Mouse (Mus musculus) heart, embryonic 15.5 days (tissue): ENCODE results near the gene Fam181a. TPM values are rescaled to one million over a fixed set of nuclear protein-coding genes. Genes with fewer than 3 reads are reported as not detected.

Experiments used
- ATAC-seq: fragments of 200-750 bp; cut with Nextera tagmentation; replicated peaks from 2 replicates; pipeline ENCODE4 v1.8.0; 2017; ENCODE audit warnings: low read depth, moderate TSS enrichment; ENCODE audit not compliant: insufficient number of reproducible peaks, insufficient read depth, low FRiP score
- H3K27ac ChIP-seq: fragments of 300-500 bp; sonication (generic); 2 replicates; pipeline ENCODE4 v1.5.1; 2015; ENCODE audit warnings: mild to moderate bottlenecking, inconsistent platforms
- H3K27me3 ChIP-seq: fragments of 300-500 bp; sonication (generic); 2 replicates; pipeline ENCODE4 v1.6.1; 2015; ENCODE audit warnings: inconsistent platforms
- H3K36me3 ChIP-seq: fragments of 300-500 bp; sonication (generic); 2 replicates; pipeline ENCODE4 v1.6.1; 2015; ENCODE audit warnings: mild to moderate bottlenecking, inconsistent platforms
- H3K4me1 ChIP-seq: fragments of 300-500 bp; sonication (generic); replicated peaks from 2 replicates; pipeline ENCODE4 v1.6.1; 2015; ENCODE audit warnings: inconsistent platforms
- H3K4me2 ChIP-seq: fragments of 300-500 bp; sonication (generic); 2 replicates; pipeline ENCODE4 v1.6.1; 2015; ENCODE audit warnings: inconsistent platforms, mild to moderate bottlenecking, moderate library complexity
- H3K4me3 ChIP-seq: fragments of 300-500 bp; sonication (generic); 2 replicates; pipeline ENCODE4 v1.5.1; 2015; ENCODE audit warnings: mild to moderate bottlenecking, inconsistent platforms
- H3K9ac ChIP-seq: fragments of 300-500 bp; sonication (generic); 2 replicates; pipeline ENCODE4 v1.6.1; 2015; ENCODE audit warnings: mild to moderate bottlenecking, inconsistent platforms
- H3K9me3 ChIP-seq: fragments of 300-500 bp; sonication (generic); replicated peaks from 2 replicates; pipeline ENCODE4 v1.6.1; 2016; ENCODE audit warnings: inconsistent platforms
- WGBS: fragments of 180-500 bp; shearing (Covaris S2); methylation state at CpG from one replicate; pipeline ENCODE4 v1.1.7; 2015; ENCODE audit warnings: mixed read lengths; 5-methylcytosine and 5-hydroxymethylcytosine counted together
- polyA plus RNA-seq: library from polyadenylated mRNA; unstranded; fragments of >200 nt; fragmentation: Nextera tagmentation; extraction: Ambion mirVana; gene quantifications from 2 replicates; pipeline ENCODE4 v1.2.1, GENCODE M21; 2015

Fam181a gene
- polyA plus RNA-seq, 1 experiment from 2014 or later = not detected

GRCm38 (mm10) chr12:103287276-103287675, 23.5 kb upstream of the Fam181a start:
- no peaks in the 10 kb centered on the region for H3K36me3 ChIP-seq
- peaks cover 3% of the 10 kb centered on the region; the same call in 1 of the 2 replicates for H3K4me1 ChIP-seq
- H3K9me3 ChIP-seq = no peaks in the 10 kb centered on the region
- 0 out of 2 replicates have a peak, but pooled peaks cover 2% of the 10 kb centered on the region for H3K27me3 ChIP-seq
- no peak overlapping the region for H3K4me2 ChIP-seq
- no peak overlapping the region for H3K27ac ChIP-seq
- H3K9ac ChIP-seq = no peak overlapping the region
- no peak for ATAC-seq
- no peak overlapping the region for H3K4me3 ChIP-seq
- 68% methylated on average over 4 of the region's 4 CpGs for WGBS

- Histone ChIP-seq H3K9ac (no peak overlapping the region), H3K36me3 (no peaks in the 10 kb centered on the region), H3K4me1 (peaks cover 3% of the 10 kb centered on the region; the same call in 1 of the 2 replicates), H3K9me3 (no peaks in the 10 kb centered on the region), H3K27me3 (no peaks in the 10 kb centered on the region), H3K4me2 (no peak overlapping the region), H3K4me3 (no peak overlapping the region), H3K27ac (no peak overlapping the region)
- no peak for ATAC-seq
- WGBS = 73% methylated on average over 3 of the region's 3 CpGs
Measured at GRCm38 (mm10) chr12:103292366-103292765, 18.4 kb upstream of the Fam181a start.

GRCm38 (mm10) chr12:103296292-103296691, 14.5 kb upstream of the Fam181a start:
- 22% methylated on average over 4 of the region's 4 CpGs for WGBS
- H3K36me3 ChIP-seq = no peaks in the 10 kb centered on the region
- no peaks in the 10 kb centered on the region for H3K4me1 ChIP-seq
- no peaks in the 10 kb centered on the region for H3K9me3 ChIP-seq
- no peak overlapping the region for H3K4me3 ChIP-seq
- ATAC-seq = no peak
- H3K9ac ChIP-seq = no peak overlapping the region
- no peak overlapping the region for H3K4me2 ChIP-seq
- no peak overlapping the region for H3K27ac ChIP-seq
- H3K27me3 ChIP-seq = 0 out of 2 replicates have a peak, but pooled peaks cover 4% of the 10 kb centered on the region

- no peak for ATAC-seq
- WGBS = 59% methylated on average over 9 of the region's 9 CpGs
- no peak overlapping the region for H3K4me2 ChIP-seq
- no peaks in the 10 kb centered on the region for H3K4me1 ChIP-seq
- no peaks in the 10 kb centered on the region for H3K36me3 ChIP-seq
- no peak overlapping the region for H3K4me3 ChIP-seq
- H3K9ac ChIP-seq = no peak overlapping the region
- peaks cover 15% of the 10 kb centered on the region for H3K27me3 ChIP-seq
- no peak overlapping the region for H3K27ac ChIP-seq
- H3K9me3 ChIP-seq = no peaks in the 10 kb centered on the region
Measured at GRCm38 (mm10) chr12:103300493-103300892, 10.3 kb upstream of the Fam181a start.

- no peaks in the 10 kb centered on the region for H3K9me3 ChIP-seq
- peaks cover 18% of the 10 kb centered on the region for H3K27me3 ChIP-seq
- no peak overlapping the region for H3K9ac ChIP-seq
- ATAC-seq = no peak
- no peaks in the 10 kb centered on the region for H3K4me1 ChIP-seq
- H3K4me2 ChIP-seq = no peak overlapping the region
- H3K27ac ChIP-seq = no peak overlapping the region
- H3K4me3 ChIP-seq = no peak overlapping the region
- H3K36me3 ChIP-seq = no peaks in the 10 kb centered on the region
- WGBS = 41% methylated on average over 2 of the region's 2 CpGs
Measured at GRCm38 (mm10) chr12:103301645-103302044, 9.1 kb upstream of the Fam181a start.

GRCm38 (mm10) chr12:103302960-103303359, 7.8 kb upstream of the Fam181a start:
- H3K4me3 ChIP-seq = no peak overlapping the region
- no peaks in the 10 kb centered on the region for H3K4me1 ChIP-seq
- H3K36me3 ChIP-seq = no peaks in the 10 kb centered on the region
- peaks cover 18% of the 10 kb centered on the region for H3K27me3 ChIP-seq
- no peaks in the 10 kb centered on the region for H3K9me3 ChIP-seq
- H3K27ac ChIP-seq = no peak overlapping the region
- 82% methylated on average over 1 of the region's 1 CpGs for WGBS
- no peak overlapping the region for H3K9ac ChIP-seq
- no peak overlapping the region for H3K4me2 ChIP-seq
- ATAC-seq = no peak

GRCm38 (mm10) chr12:103306224-103306623, 4.6 kb upstream of the Fam181a start:
- Histone ChIP-seq H3K4me2 (no peak overlapping the region), H3K36me3 (no peaks in the 10 kb centered on the region), H3K9me3 (no peaks in the 10 kb centered on the region), H3K27me3 (peaks cover 14% of the 10 kb centered on the region), H3K27ac (no peak overlapping the region), H3K4me3 (no peak overlapping the region), H3K4me1 (no peaks in the 10 kb centered on the region), H3K9ac (no peak overlapping the region)
- no peak for ATAC-seq
- 23% methylated on average over 2 of the region's 2 CpGs for WGBS

GRCm38 (mm10) chr12:103306720-103307119, 4.1 kb upstream of the Fam181a start:
- Histone ChIP-seq H3K9me3 (no peaks in the 10 kb centered on the region), H3K4me3 (no peak overlapping the region), H3K4me2 (no peak overlapping the region), H3K4me1 (no peaks in the 10 kb centered on the region), H3K36me3 (no peaks in the 10 kb centered on the region), H3K27ac (no peak overlapping the region), H3K9ac (no peak overlapping the region), H3K27me3 (peaks cover 14% of the 10 kb centered on the region)
- no peak for ATAC-seq
- 26% methylated on average over 3 of the region's 3 CpGs for WGBS

- WGBS = 70% methylated on average over 8 of the region's 8 CpGs
- Histone ChIP-seq H3K4me2 (no peak overlapping the region), H3K36me3 (no peaks in the 10 kb centered on the region), H3K9ac (no peak overlapping the region), H3K4me3 (no peak overlapping the region), H3K9me3 (no peaks in the 10 kb centered on the region), H3K27ac (no peak overlapping the region), H3K27me3 (peaks cover 37% of the 10 kb centered on the region), H3K4me1 (peaks cover 19% of the 10 kb centered on the region)
- ATAC-seq = no peak
Measured at GRCm38 (mm10) chr12:103311921-103312320, 1.1 kb downstream of the Fam181a start.

GRCm38 (mm10) chr12:103313274-103313673, 2.5 kb downstream of the Fam181a start:
- ATAC-seq = no peak
- 81% methylated on average over 6 of the region's 6 CpGs for WGBS
- peaks cover 37% of the 10 kb centered on the region for H3K27me3 ChIP-seq
- H3K4me2 ChIP-seq = no peak overlapping the region
- H3K27ac ChIP-seq = no peak overlapping the region
- no peaks in the 10 kb centered on the region for H3K36me3 ChIP-seq
- no peaks in the 10 kb centered on the region for H3K9me3 ChIP-seq
- H3K4me1 ChIP-seq = peaks cover 20% of the 10 kb centered on the region
- H3K9ac ChIP-seq = no peak overlapping the region
- H3K4me3 ChIP-seq = no peak overlapping the region

GRCm38 (mm10) chr12:103313871-103314639, 3.3 kb downstream of the Fam181a start:
- H3K4me1 ChIP-seq = peaks cover 23% of the 10 kb centered on the region
- H3K9me3 ChIP-seq = no peaks in the 10 kb centered on the region
- no peaks in the 10 kb centered on the region for H3K36me3 ChIP-seq
- peaks cover 37% of the 10 kb centered on the region for H3K27me3 ChIP-seq
- no peak overlapping the region for H3K27ac ChIP-seq
- 68% methylated on average over 21 of the region's 21 CpGs for WGBS
- no peak overlapping the region for H3K4me2 ChIP-seq
- ATAC-seq = no peak
- H3K9ac ChIP-seq = no peak overlapping the region
- no peak overlapping the region for H3K4me3 ChIP-seq
